Mouse (Mus musculus) liver, embryonic 14.5 days (tissue): Measurements from ENCODE around the gene Wnt3.

Experiments
- CTCF ChIP-seq: IDR thresholded peaks from 2 replicates; pipeline ENCODE4 v1.5.1; 2016; ENCODE audit warnings: antibody characterized with exemption, low read depth, control low read depth
- EP300 ChIP-seq: IDR thresholded peaks from 2 replicates; pipeline ENCODE4 v1.6.1; 2016; ENCODE audit warnings: antibody characterized with exemption, low read depth

DNA sequence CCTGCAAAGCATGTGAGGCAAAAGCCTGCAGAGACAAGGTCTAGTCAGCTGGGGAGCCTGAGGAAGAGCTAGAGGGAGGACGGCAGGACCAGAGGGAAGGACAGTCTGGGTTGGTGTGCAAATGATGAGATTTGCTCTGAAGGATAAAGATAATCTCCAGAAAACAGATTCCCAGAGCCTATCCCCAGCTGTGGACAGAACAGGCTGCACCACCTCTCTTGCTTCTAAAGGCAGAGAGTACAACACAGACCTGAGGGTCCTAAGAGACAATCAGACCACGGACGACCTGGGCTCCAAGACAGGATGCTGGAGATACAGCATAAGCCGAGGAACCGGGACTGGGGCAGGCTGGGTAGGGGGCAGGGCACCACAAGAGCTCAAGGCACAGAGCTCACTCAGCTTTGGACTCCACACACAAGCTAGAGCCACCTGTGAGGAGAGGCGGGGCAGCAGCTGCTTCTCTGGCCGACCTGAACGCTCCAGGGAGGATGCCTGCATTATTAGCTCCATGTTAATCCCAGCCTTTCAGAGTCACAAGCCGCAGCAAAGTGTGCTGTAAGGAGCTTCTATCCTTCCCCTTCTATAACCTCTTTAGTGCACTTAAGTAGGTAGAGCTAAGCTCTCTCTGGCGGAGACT, 79.5 kb downstream of the Wnt3 start:
- TF ChIP-seq CTCF (no peak), EP300 (no peak)
